Mouse (Mus musculus) embryo, embryonic 10.5 days (tissue): ENCODE data around the gene Rasgef1b.
A peak's percentile ranks its signal among the peaks of the same experiment; 100 is the strongest.

Source experiments
- DNase-seq: peaks from one replicate; pipeline ENCODE4 v3.0.0-alpha.2; 2015; ENCODE audit warnings: low spot score

The Rasgef1b gene

GRCm38 (mm10) chr5:99450463-99450862 is 278.4 kb downstream of the Rasgef1b start:
- no peak for DNase-seq

- DNase-seq = no peak
Measured at GRCm38 (mm10) chr5:99447481-99447880, 281.4 kb downstream of the Rasgef1b start.

GRCm38 (mm10) chr5:99445242-99445641 is 283.6 kb downstream of the Rasgef1b start:
- no peak for DNase-seq

GRCm38 (mm10) chr5:99444777-99445176 is 284.1 kb downstream of the Rasgef1b start:
- no peak for DNase-seq

- DNase-seq = no peak
Measured at GRCm38 (mm10) chr5:99440109-99440508, 288.8 kb downstream of the Rasgef1b start.

- peak; percentile 30 for DNase-seq
Measured at GRCm38 (mm10) chr5:99438526-99438925, 290.3 kb downstream of the Rasgef1b start.

- DNase-seq = no peak
Measured at GRCm38 (mm10) chr5:99434226-99434625, 294.6 kb downstream of the Rasgef1b start.

GRCm38 (mm10) chr5:99432471-99432870 is 296.4 kb downstream of the Rasgef1b start:
- no peak for DNase-seq

- no peak for DNase-seq
Measured at GRCm38 (mm10) chr5:99429273-99429672, 299.6 kb downstream of the Rasgef1b start.

- no peak for DNase-seq
Measured at GRCm38 (mm10) chr5:99428648-99429047, 300.2 kb downstream of the Rasgef1b start.

GRCm38 (mm10) chr5:99423271-99423670 is 305.6 kb downstream of the Rasgef1b start:
- DNase-seq = no peak

GRCm38 (mm10) chr5:99422856-99423255 is 306.0 kb downstream of the Rasgef1b start:
- no peak for DNase-seq

GRCm38 (mm10) chr5:99422092-99422491 is 306.8 kb downstream of the Rasgef1b start:
- DNase-seq = no peak

- DNase-seq = no peak
Measured at GRCm38 (mm10) chr5:99419872-99420271, 309.0 kb downstream of the Rasgef1b start.

- no peak for DNase-seq
Measured at GRCm38 (mm10) chr5:99416902-99417301, 312.0 kb downstream of the Rasgef1b start.

GRCm38 (mm10) chr5:99415676-99416075 is 313.2 kb downstream of the Rasgef1b start:
- DNase-seq = no peak

- no peak for DNase-seq
Measured at GRCm38 (mm10) chr5:99415049-99415448, 313.8 kb downstream of the Rasgef1b start.

- no peak for DNase-seq
Measured at GRCm38 (mm10) chr5:99414293-99414692, 314.6 kb downstream of the Rasgef1b start.

GRCm38 (mm10) chr5:99413851-99414250 is 315.0 kb downstream of the Rasgef1b start:
- no peak for DNase-seq

- no peak for DNase-seq
Measured at GRCm38 (mm10) chr5:99413391-99413790, 315.5 kb downstream of the Rasgef1b start.

GRCm38 (mm10) chr5:99404403-99405170 is 324.3 kb downstream of the Rasgef1b start:
- no peak for DNase-seq

GRCm38 (mm10) chr5:99403325-99403724 is 325.5 kb downstream of the Rasgef1b start:
- no peak for DNase-seq

GRCm38 (mm10) chr5:99402784-99403183 is 326.1 kb downstream of the Rasgef1b start:
- no peak for DNase-seq

- DNase-seq = no peak
Measured at GRCm38 (mm10) chr5:99402297-99402696, 326.6 kb downstream of the Rasgef1b start.
